Mouse (Mus musculus): ENCODE results near the gene Gm14327.
"Not testable (repeated sequence)": the region's sequence is repeated elsewhere in the genome, so short reads cannot be mapped to it uniquely, and the experiment has no call there.

GRCm38 (mm10) chr2:177903276-177903675, 6.4 kb downstream of the Gm14327 start:
- TF ChIP-seq POLR2A (IDR thresholded peaks at IDR 0.05; ENCODE audit: borderline replicate concordance, extremely low read depth, low read depth, low read length); CTCF (IDR thresholded peaks at IDR 0.05; ENCODE audit: insufficient read depth, low read length): not testable (repeated sequence)
